Mouse (Mus musculus) left cerebral cortex, adult 11 months (tissue): ENCODE measurements around the gene Slc9a9.
A peak's percentile ranks its signal among the peaks of the same experiment; 100 is the strongest.

Source experiments
- DNase-seq: peaks from one replicate; pipeline ENCODE4 v3.0.0; 2022; ENCODE audit warnings: low spot score

The Slc9a9 gene

DNA sequence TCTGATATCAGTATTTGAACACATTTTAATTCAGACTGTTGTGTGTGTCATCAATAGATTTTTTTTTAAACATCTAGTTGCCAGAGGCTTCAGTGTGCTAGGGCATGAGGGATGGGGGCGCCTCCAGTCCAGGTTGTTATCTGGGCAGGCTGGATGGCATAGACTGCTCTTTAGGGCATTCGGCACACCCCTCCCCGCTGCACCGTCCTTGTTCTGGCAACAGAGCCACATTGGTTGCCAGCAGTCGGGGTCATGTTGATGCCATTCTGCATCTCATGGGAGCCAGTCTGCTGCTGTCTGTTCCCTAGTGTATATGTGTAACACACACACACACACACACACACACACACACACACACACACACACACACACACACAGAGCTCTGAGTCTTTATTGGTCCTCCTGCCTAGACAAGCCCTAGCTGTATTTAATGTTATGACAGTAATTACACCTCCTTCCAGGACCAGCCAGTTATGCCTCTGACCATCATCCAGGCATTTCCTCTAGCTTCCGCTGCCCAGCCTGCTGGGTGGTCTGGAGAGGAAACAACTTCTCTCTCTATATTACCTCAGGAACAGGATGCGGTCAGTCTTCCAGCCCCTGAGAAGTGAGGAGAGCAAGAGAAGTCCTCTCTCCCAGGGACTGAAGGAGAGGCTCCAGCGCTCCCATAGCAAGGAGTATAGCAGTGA, 63.0 kb downstream of the Slc9a9 start:
- DNase-seq: no peak

GRCm38 (mm10) chr9:94734320-94734719, 64.6 kb downstream of the Slc9a9 start:
- DNase-seq: no peak

DNA sequence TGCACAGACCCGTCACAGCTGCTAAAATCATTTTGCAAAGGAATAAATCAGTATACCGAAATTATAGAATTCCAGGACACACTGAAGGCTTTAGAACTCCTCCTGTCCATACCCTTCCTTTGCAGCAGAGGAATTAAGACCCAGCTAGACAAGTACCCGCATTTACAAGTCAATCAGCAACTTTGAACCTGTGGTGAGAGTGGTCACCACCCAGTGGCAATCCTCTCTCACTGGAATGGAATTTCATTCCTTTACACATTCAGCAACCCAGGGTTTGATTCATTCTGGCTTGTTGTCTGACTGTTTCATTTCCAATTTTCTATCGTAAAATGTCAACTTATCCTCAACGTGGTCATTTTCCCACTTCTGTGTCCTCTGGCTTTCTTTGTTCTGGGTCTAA, 67.5 kb downstream of the Slc9a9 start:
- no peak for DNase-seq

- DNase-seq: peak; percentile 63
These were observed 69.1 kb downstream of the Slc9a9 start for GRCm38 (mm10) chr9:94738555-94739427.

GRCm38 (mm10) chr9:94740841-94741240, 71.1 kb downstream of the Slc9a9 start:
- no peak for DNase-seq

- DNase-seq: no peak
These were observed 73.6 kb downstream of the Slc9a9 start for GRCm38 (mm10) chr9:94743291-94743690.

GRCm38 (mm10) chr9:94748503-94748902, 78.8 kb downstream of the Slc9a9 start:
- DNase-seq: no peak

GRCm38 (mm10) chr9:94750187-94750586, 80.5 kb downstream of the Slc9a9 start:
- DNase-seq: no peak

GRCm38 (mm10) chr9:94750935-94751637, 81.4 kb downstream of the Slc9a9 start:
- no peak for DNase-seq

DNA sequence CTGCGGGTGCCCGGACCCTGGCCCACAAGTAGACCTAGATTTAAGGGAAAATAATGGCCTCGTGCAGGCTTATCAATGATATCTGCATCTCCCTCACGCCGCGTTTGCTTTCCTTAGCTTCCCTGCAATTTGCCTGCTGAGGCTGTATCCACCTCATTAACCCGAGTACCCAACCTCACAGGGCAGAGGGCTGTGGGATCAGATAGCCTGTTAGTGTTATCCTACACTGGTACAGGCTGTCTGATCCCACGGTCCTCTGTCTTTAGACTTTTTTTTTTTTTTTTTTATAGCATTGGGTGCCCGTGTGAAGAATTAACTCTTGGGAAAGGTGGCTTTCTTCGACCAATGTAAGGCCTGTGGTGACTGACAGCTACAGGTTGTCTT, 81.9 kb downstream of the Slc9a9 start:
- no peak for DNase-seq

- DNase-seq: no peak
These were observed 82.4 kb downstream of the Slc9a9 start for GRCm38 (mm10) chr9:94752121-94752520.

DNA sequence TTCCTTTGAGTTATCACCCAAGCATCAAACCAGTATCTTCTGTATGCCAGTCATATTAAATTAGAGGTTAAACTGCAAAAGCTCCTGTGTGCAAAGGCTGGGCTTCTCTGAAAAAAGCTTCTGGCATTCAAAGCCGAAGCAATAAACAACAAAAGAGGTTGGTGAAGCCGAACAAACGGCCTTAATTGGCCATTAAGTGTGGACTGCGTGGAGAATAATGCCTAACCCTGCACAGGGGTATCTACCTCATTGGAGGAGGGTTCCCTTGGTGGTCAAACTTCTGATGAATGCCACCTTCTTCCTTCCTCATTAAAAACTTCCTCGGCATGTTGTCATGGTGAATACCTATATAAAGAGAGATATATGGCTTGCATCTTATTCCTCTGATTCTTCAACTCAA, 90.2 kb downstream of the Slc9a9 start:
- no peak for DNase-seq

DNA sequence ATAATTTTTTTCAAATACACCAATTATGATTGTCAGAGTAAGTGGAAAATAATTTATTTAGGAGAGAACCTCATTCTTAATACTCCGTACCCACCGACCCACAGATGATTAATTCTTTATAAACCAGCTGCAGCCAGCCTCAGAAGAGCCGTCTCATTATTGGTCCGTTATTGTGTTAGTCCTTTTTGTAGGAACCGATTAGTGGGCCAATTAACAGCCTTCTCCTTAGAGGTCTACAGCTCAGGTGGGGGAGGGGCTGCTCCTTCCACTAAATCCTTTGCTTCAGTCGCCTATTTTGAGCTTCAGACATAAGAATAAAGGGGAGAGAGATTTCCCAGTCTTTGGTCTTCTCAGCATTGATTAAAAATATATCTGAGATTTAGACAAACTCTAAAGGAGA, 98.4 kb downstream of the Slc9a9 start:
- no peak for DNase-seq

- no peak for DNase-seq
These were observed 98.8 kb downstream of the Slc9a9 start for GRCm38 (mm10) chr9:94768524-94768923.

- DNase-seq: no peak
These were observed 103.6 kb downstream of the Slc9a9 start for GRCm38 (mm10) chr9:94773357-94773756.

GRCm38 (mm10) chr9:94788261-94788660, 118.6 kb downstream of the Slc9a9 start:
- DNase-seq: no peak

GRCm38 (mm10) chr9:94790966-94791365, 121.3 kb downstream of the Slc9a9 start:
- no peak for DNase-seq

DNA sequence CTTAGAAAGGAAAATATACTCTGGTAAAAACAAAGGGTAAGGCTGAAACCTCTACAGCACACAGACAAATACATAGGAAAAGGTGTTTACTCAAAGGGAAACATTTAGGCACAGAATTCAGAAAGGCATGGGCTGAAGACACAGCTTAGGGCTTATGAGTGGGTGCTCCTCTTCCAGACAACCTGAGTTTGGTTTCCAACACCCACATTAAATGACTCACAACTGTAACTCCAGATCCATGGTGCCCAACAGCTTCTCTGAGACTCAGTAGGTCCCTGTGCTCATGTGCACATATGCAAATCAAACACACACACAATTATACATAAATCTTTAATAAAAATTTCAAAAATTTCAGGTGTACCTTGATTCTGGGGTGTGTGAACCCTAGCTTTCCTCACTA, 133.4 kb downstream of the Slc9a9 start:
- DNase-seq: no peak

DNA sequence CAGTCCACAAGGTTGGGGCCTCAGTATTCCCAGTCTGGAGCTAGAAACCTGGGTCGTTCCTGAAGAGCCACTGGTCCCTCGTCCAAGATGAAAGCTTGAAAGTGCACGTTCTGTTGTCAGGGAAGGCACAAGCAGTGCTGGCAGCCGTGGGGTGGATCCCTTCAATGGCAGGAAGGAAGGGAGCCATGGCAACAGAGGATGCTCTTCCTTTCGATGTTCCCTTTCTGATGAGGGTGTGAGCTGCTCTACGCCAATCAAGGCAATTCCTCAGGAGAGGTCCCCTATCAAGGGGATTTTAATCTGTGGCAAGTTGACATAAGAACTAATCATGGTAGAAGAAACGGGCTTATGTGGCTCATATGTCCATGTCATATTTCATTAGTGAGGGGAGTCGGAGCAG, 135.8 kb downstream of the Slc9a9 start:
- no peak for DNase-seq

DNA sequence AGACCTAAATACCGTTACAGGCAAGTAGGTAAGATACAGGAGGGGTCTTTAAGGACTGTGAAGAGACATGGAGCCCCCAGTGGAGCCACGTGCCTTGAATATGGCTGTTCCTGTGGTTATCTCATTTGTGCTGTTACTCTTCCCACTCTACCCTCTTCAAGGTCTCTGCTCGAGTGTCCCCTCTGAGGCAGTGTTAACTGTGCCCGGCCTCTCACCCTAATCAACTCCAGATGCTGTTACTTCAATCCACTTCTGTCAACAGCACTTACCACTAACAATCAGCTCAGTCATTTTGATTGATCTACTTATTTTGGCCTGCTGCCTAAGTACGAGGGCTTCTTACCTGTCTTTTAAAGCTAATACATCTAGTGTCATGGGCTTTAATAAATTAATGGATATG, 145.8 kb downstream of the Slc9a9 start:
- DNase-seq: no peak

- no peak for DNase-seq
These were observed 151.6 kb downstream of the Slc9a9 start for GRCm38 (mm10) chr9:94821268-94821667.

DNA sequence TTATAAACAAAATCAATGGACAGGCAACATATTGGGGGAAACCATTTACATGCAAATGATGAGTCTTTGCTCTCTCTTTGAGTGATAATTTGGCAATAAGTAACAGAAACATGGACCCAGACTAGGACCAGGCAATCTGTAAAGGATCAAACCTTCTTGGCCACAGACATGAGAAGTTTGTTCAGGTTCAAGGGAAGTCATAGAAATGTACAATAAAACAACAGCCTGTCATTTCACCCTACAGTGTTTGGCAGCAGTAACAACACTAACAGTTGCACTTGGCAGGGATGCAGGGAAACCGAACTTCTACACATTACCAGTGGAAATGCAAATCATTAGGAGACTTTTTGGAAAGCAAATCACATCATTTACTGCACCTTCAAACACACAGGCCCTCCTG, 164.1 kb downstream of the Slc9a9 start:
- DNase-seq: no peak

DNA sequence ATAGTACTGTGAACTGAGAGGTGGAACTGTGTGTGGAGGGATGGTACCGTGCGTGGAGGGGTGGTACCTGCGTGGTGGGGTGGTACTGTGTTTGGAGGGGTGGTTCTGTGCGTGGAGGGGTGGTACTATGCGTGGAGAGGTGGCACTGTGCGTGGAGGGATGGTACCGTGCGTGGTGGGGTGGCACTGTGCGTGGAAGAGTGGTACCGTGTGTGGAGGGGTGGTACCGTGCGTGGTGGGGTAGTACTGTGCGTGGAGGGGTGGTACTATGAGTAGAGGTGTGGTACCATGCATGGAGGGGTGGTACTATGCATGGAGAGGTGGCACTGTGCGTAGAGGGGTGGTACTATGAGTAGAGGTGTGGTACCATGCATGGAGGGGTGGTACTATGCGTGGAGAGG, 167.7 kb downstream of the Slc9a9 start:
- DNase-seq: no peak
